In genomic region chr6:89644271-89645075, GRCm38 (mm10) we compare ENCODE assay signal across 7 mouse cellular contexts. TPM values are rescaled to one million over a fixed set of nuclear protein-coding genes. Genes with fewer than 3 reads are reported as not detected.
A peak's percentile ranks its signal among the peaks of the same experiment; 100 is the strongest.
DNase-seq lines count a peak whose midpoint lies in the region; ATAC-seq lines count a peak whose summit lies in the region.

No protein-coding gene starts in this region.

- H3K36me3 ChIP-seq in intestine, embryonic 16.5 days (ENCODE audit: control insufficient read depth, insufficient read depth, low read length) = no peaks in the 10 kb centered on the region
- H3K36me3 ChIP-seq in midbrain, embryonic 11.5 days (ENCODE audit: control insufficient read depth, insufficient read depth, low read length) = no peaks in the 10 kb centered on the region

- peak overlapping the region; percentile 72 for H3K4me3 ChIP-seq in intestine, embryonic 16.5 days (ENCODE audit: low read length)
- H3K4me3 ChIP-seq in midbrain, embryonic 11.5 days (ENCODE audit: low read depth, low read length) = peak overlapping the region; percentile 57

- peak overlapping the region; percentile 92 for H3K27ac ChIP-seq in intestine, embryonic 16.5 days (ENCODE audit: low read length)
- H3K27ac ChIP-seq in midbrain, embryonic 11.5 days (ENCODE audit: low read depth, low read length) = peak overlapping the region; percentile 71

- DNase-seq in adrenal gland, adult 8-10 months = peak; percentile 93
- peak; percentile 97 for DNase-seq in embryo, embryonic 9.5 days (ENCODE audit: extremely low spot score)
- peak; percentile 78 to 92 for DNase-seq in gastrocnemius, postnatal 4 days (ENCODE audit: low spot score in 2 of 2)
- DNase-seq in left cerebral cortex, postnatal 36 days (ENCODE audit: low spot score in 2 of 2) = peak; percentile 76 to 81
- peak; percentile 99 for DNase-seq in midbrain, embryonic 11.5 days (ENCODE audit: low spot score, missing footprints)
- peak; percentile 77 for DNase-seq in skeletal muscle tissue, adult 2 months (ENCODE audit: low read depth, low spot score)

- H3K4me2 ChIP-seq in intestine, embryonic 16.5 days (ENCODE audit: low read depth, low read length) = peak overlapping the region; percentile 96
- H3K4me2 ChIP-seq in midbrain, embryonic 11.5 days = peak overlapping the region; percentile 81

- intact Hi-C loops in left cerebral cortex, postnatal 36 days (cut with DNase I) = no loop called here

- peak overlapping the region; percentile 72 for H3K9ac ChIP-seq in intestine, embryonic 16.5 days (ENCODE audit: low read depth, low read length)
- H3K9ac ChIP-seq in midbrain, embryonic 11.5 days (ENCODE audit: low read length) = peak overlapping the region; percentile 64

- WGBS in intestine, embryonic 16.5 days = under 1% methylated on average over 41 of the region's 41 CpGs
- WGBS in midbrain, embryonic 11.5 days = under 1% methylated on average over 40 of the region's 41 CpGs

- H3K4me1 ChIP-seq in intestine, embryonic 16.5 days (ENCODE audit: control insufficient read depth, insufficient read depth, low read length) = no peaks in the 10 kb centered on the region
- H3K4me1 ChIP-seq in midbrain, embryonic 11.5 days (ENCODE audit: control insufficient read depth, insufficient read depth, low read length) = no peaks in the 10 kb centered on the region

- H3K27me3 ChIP-seq in intestine, embryonic 16.5 days (replicated peaks; ENCODE audit: control insufficient read depth, insufficient read depth, low read length) = no peaks in the 10 kb centered on the region
- H3K27me3 ChIP-seq in midbrain, embryonic 11.5 days (ENCODE audit: control insufficient read depth, insufficient read depth, low read length) = no peaks in the 10 kb centered on the region

- no peaks in the 10 kb centered on the region for H3K9me3 ChIP-seq in intestine, embryonic 16.5 days (ENCODE audit: control insufficient read depth, low read length)
- no peaks in the 10 kb centered on the region for H3K9me3 ChIP-seq in midbrain, embryonic 11.5 days (ENCODE audit: control insufficient read depth, low read length)

- peak; percentile 98 for ATAC-seq in intestine, embryonic 16.5 days
- ATAC-seq in midbrain, embryonic 11.5 days (ENCODE audit: low FRiP score) = peak; percentile 95

RNA-seq across cellular contexts. Expression of gene Txnrd3, which starts 0.7 kb away (rescaled TPM):
- 10 to 100 TPM in 3 of 4 experiments, 1 to 10 TPM in 1; 9.5 to 18.8 (median 14.4) TPM for total RNA-seq in adrenal gland, adult 8-10 months (2022)
- 1 to 10 TPM; 8.3 to 9.6 TPM for total RNA-seq in gastrocnemius, postnatal 4 days (2021)
- 6.1 and 6.6 TPM in 2 replicates for polyA plus RNA-seq in intestine, embryonic 16.5 days (2015; fragmentation: Nextera tagmentation; extraction: Ambion mirVana)
- 1 to 10 TPM; 3.3 to 4.6 TPM for total RNA-seq in left cerebral cortex, postnatal 36 days (2021)
- 14.3 and 15.6 TPM in 2 replicates for polyA plus RNA-seq in midbrain, embryonic 11.5 days (2014; fragmentation: Nextera tagmentation; extraction: Ambion mirVana)

RNA-seq across cellular contexts. Expression of gene Chchd6, which starts 49.0 kb away (rescaled TPM):
- 10 to 100 TPM; 30.0 to 51.0 (median 39.4) TPM for total RNA-seq in adrenal gland, adult 8-10 months (2022)
- total RNA-seq in gastrocnemius, postnatal 4 days (2021) = 10 to 100 TPM in 1 of 2 experiments, 1 to 10 TPM in 1; 9.1 to 11.4 TPM
- 36.8 and 41.3 TPM in 2 replicates for polyA plus RNA-seq in intestine, embryonic 16.5 days (2015; fragmentation: Nextera tagmentation; extraction: Ambion mirVana)
- total RNA-seq in left cerebral cortex, postnatal 36 days (2021) = 10 to 100 TPM; 74.4 to 91.7 TPM
- polyA plus RNA-seq in midbrain, embryonic 11.5 days (2014; fragmentation: Nextera tagmentation; extraction: Ambion mirVana) = 97.4 and 103 TPM in 2 replicates

Comparison
In these comparisons a context has a peak if more than half of its experiments do, and no peak if none do; other contexts are left out.
1. Peak in every context shown above with its lines: DNase-seq, ATAC-seq, H3K4me3 ChIP-seq and H3K27ac ChIP-seq.